Mouse (Mus musculus): ENCODE measurements around the gene Mmp21. TPM values are rescaled to one million over a fixed set of nuclear protein-coding genes. Genes with fewer than 3 reads are reported as not detected.

The Mmp21 gene
- total and polyA plus RNA-seq, 3 experiments = 0.17 TPM; not detected in 2

- H3K9ac ChIP-seq (ENCODE audit: insufficient read depth, low read depth) = no peak overlapping the region
- no peaks in the 10 kb centered on the region for H3K9me3 ChIP-seq (replicated peaks; ENCODE audit: low read length)
- peaks cover 3 to 21% of the 10 kb centered on the region in 2 experiments for H3K36me3 ChIP-seq (replicated peaks in 1 of 2; ENCODE audit: control insufficient read depth in 1 of 2, insufficient read depth in 1 of 2, low read length in 1 of 2)
- no peaks in the 10 kb centered on the region for H3K79me2 ChIP-seq (replicated peaks; ENCODE audit: control insufficient read depth, extremely low read depth, insufficient read depth, poor library complexity, severe bottlenecking)
- no peak for TF ChIP-seq GABPA (IDR thresholded peaks at IDR 0.05; ENCODE audit: insufficient replicate concordance, low read depth, low read length)
- no peak for TF ChIP-seq BHLHE40 (IDR thresholded peaks at IDR 0.05; ENCODE audit: low read depth, low read length)
- no peak for TF ChIP-seq HCFC1 (IDR thresholded peaks at IDR 0.05; ENCODE audit: low read depth, low read length)
- TF ChIP-seq ZKSCAN1 (IDR thresholded peaks at IDR 0.05; ENCODE audit: borderline replicate concordance, low read depth, low read length) = no peak
- TF ChIP-seq TBP (conservative IDR thresholded peaks at IDR 0.05; ENCODE audit: low read depth, low read length) = no peak
- TF ChIP-seq CTCF (conservative IDR thresholded peaks at IDR 0.05 in 1 of 2, IDR thresholded peaks at IDR 0.05 in 1 of 2; ENCODE audit: low read depth in 2 of 2, low read length in 2 of 2) = no peak
- TF ChIP-seq MEF2A (IDR thresholded peaks at IDR 0.05; ENCODE audit: borderline replicate concordance, low read depth, low read length) = no peak
- TF ChIP-seq MXI1 (IDR thresholded peaks at IDR 0.05; ENCODE audit: low read depth, low read length) = no peak
- no peak for TF ChIP-seq EP300 (IDR thresholded peaks at IDR 0.05; ENCODE audit: low read length)
- no peak for TF ChIP-seq ZMIZ1 (IDR thresholded peaks at IDR 0.05; ENCODE audit: low read depth, low read length)
- TF ChIP-seq MYC (IDR thresholded peaks at IDR 0.05; ENCODE audit: low read depth, low read length) = no peak
- no peak for TF ChIP-seq IRF4 (IDR thresholded peaks at IDR 0.05; ENCODE audit: low read depth, low read length)
- TF ChIP-seq KAT2A (IDR thresholded peaks at IDR 0.05; ENCODE audit: insufficient replicate concordance, low read length) = no peak
- H3K27ac ChIP-seq (ENCODE audit: insufficient read depth, low read depth) = no peak overlapping the region
- no peak overlapping the region for H3K4me2 ChIP-seq (ENCODE audit: insufficient read depth, low read depth, poor library complexity, severe bottlenecking)
- dilution Hi-C loops (cut with MboI; ENCODE audit: extremely low pct_ligation_motif_present, extremely low pct_unique_long_range_greater_than_20kb, low sequenced_read_pairs) = no loop called here
- no peaks in the 10 kb centered on the region for H3K27me3 ChIP-seq (replicated peaks)
- in situ Hi-C loops (cut with MboI; ENCODE audit: low pct_ligation_motif_present, low pct_unique_long_range_greater_than_20kb, low sequenced_read_pairs) = no loop called here
- no peak for DNase-seq (ENCODE audit: extremely low read depth)
- H3K4me1 ChIP-seq (ENCODE audit: control insufficient read depth in 1 of 2, insufficient read depth in 2 of 2) = peaks cover 0 to 15% of the 10 kb centered on the region in 2 experiments; a peak in 2 of 4 replicates
- no peak overlapping the region for H3K4me3 ChIP-seq (replicated peaks in 1 of 3; ENCODE audit: low read depth in 2 of 3, low read length in 2 of 3, poor library complexity in 1 of 3)
Observed at GRCm38 (mm10) chr7:133679439-133679838, 422 bp downstream of the Mmp21 start.

DNA sequence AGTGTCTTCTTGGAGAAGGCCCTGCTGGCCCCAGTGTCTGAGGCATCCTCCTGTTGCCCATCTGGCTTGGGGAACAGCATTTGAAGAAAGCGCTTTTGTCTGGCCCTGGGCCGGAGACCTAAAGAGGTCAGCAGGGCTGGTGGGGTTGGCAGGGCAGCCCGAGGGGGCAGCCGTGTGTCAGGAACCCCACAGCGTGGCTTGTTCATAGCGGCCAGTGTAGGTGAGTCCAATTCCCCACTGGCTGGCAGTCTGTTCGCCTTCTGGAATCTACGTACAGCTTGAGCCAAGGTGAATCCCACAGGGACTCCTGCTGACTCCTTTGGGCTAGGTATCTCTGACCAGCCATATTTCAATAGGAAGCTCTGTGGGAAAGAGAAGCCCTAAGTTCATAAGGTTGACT, 1.1 kb downstream of the Mmp21 start:
- H3K36me3 ChIP-seq (replicated peaks in 1 of 2; ENCODE audit: control insufficient read depth in 1 of 2, insufficient read depth in 1 of 2, low read length in 1 of 2) = peaks cover 3 to 26% of the 10 kb centered on the region in 2 experiments
- in situ Hi-C loops (cut with MboI; ENCODE audit: low pct_ligation_motif_present, low pct_unique_long_range_greater_than_20kb, low sequenced_read_pairs) = no loop called here
- peaks cover 0 to 11% of the 10 kb centered on the region in 2 experiments; a peak in 2 of 4 replicates for H3K4me1 ChIP-seq (ENCODE audit: control insufficient read depth in 1 of 2, insufficient read depth in 2 of 2)
- no peaks in the 10 kb centered on the region for H3K27me3 ChIP-seq (replicated peaks)
- H3K79me2 ChIP-seq (replicated peaks; ENCODE audit: control insufficient read depth, extremely low read depth, insufficient read depth, poor library complexity, severe bottlenecking) = no peaks in the 10 kb centered on the region
- H3K9me3 ChIP-seq (replicated peaks; ENCODE audit: low read length) = no peaks in the 10 kb centered on the region
- H3K27ac ChIP-seq (ENCODE audit: insufficient read depth, low read depth) = no peak overlapping the region
- dilution Hi-C loops (cut with MboI; ENCODE audit: extremely low pct_ligation_motif_present, extremely low pct_unique_long_range_greater_than_20kb, low sequenced_read_pairs) = no loop called here
- no peak for DNase-seq (ENCODE audit: extremely low read depth)
- H3K4me2 ChIP-seq (ENCODE audit: insufficient read depth, low read depth, poor library complexity, severe bottlenecking) = no peak overlapping the region
- TF ChIP-seq MYC (IDR thresholded peaks at IDR 0.05; ENCODE audit: low read depth, low read length) (no peak), ELF1 (IDR thresholded peaks at IDR 0.05; ENCODE audit: low read depth, low read length) (no peak), MXI1 (IDR thresholded peaks at IDR 0.05; ENCODE audit: low read depth, low read length) (no peak), SMC3 (IDR thresholded peaks at IDR 0.05; ENCODE audit: low read depth, low read length) (no peak), ZNF384 (IDR thresholded peaks at IDR 0.05; ENCODE audit: low read depth, low read length) (no peak), RAD21 (IDR thresholded peaks at IDR 0.05; ENCODE audit: low read depth, low read length) (no peak), ZKSCAN1 (IDR thresholded peaks at IDR 0.05; ENCODE audit: borderline replicate concordance, low read depth, low read length) (no peak), SIN3A (IDR thresholded peaks at IDR 0.05; ENCODE audit: low read length) (no peak), TCF12 (IDR thresholded peaks at IDR 0.05; ENCODE audit: low read depth, low read length) (no peak), JUN (IDR thresholded peaks at IDR 0.05; ENCODE audit: insufficient read depth, low read depth, low read length) (no peak), ZMIZ1 (IDR thresholded peaks at IDR 0.05; ENCODE audit: low read depth, low read length) (no peak), MEF2A (IDR thresholded peaks at IDR 0.05; ENCODE audit: borderline replicate concordance, low read depth, low read length) (no peak), ZC3H11A (IDR thresholded peaks at IDR 0.05; ENCODE audit: low read depth, low read length) (no peak), KAT2A (IDR thresholded peaks at IDR 0.05; ENCODE audit: insufficient replicate concordance, low read length) (no peak), MAZ (IDR thresholded peaks at IDR 0.05; ENCODE audit: low read depth, low read length) (no peak), ETS1 (conservative IDR thresholded peaks at IDR 0.05; ENCODE audit: low read depth, low read length) (no peak), PAX5 (IDR thresholded peaks at IDR 0.05; ENCODE audit: low read length) (no peak)
- no peak overlapping the region for H3K4me3 ChIP-seq (replicated peaks in 1 of 3; ENCODE audit: low read depth in 2 of 3, low read length in 2 of 3, poor library complexity in 1 of 3)
- H3K9ac ChIP-seq (ENCODE audit: insufficient read depth, low read depth) = no peak overlapping the region

All from CH12.LX (cell line).